Mouse (Mus musculus): ENCODE data around the gene Atp6v1b1. TPM values are rescaled to one million over a fixed set of nuclear protein-coding genes. Genes with fewer than 3 reads are reported as not detected.

The Atp6v1b1 gene
- total and polyA plus RNA-seq, 3 experiments: not detected

DNA sequence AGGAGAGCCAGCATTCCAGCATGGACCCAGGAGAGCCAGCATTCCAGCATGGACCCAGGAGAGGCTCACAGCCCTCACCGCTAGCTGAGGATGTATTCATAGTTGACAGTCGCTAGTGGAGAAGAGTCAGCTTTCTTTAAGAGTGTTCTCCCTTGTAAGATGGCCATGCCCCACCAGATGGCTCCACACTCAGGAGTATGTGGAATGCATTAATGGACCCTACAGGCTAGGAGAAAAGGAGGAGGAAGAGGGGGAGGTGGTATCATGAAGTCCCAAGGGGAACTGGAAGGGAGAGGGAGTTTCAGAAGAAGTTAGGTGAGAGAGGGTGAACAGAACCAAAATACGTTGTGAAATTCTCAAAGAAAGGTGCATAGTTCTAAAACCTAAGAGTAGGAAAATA is 47.1 kb upstream of the Atp6v1b1 start (continued):
- TF ChIP-seq USF1 (IDR thresholded peaks at IDR 0.05; ENCODE audit: low read depth, low read length) (no peak), PAX5 (IDR thresholded peaks at IDR 0.05; ENCODE audit: low read length) (no peak), SMC3 (IDR thresholded peaks at IDR 0.05; ENCODE audit: low read depth, low read length) (peak; percentile 15; the same call in 1 of the 2 replicates), TBP (conservative IDR thresholded peaks at IDR 0.05; ENCODE audit: low read depth, low read length) (no peak), MYC (IDR thresholded peaks at IDR 0.05; ENCODE audit: low read depth, low read length) (no peak), RAD21 (IDR thresholded peaks at IDR 0.05; ENCODE audit: low read depth, low read length) (peak; percentile 8), UBTF (IDR thresholded peaks at IDR 0.05; ENCODE audit: low read depth, low read length) (no peak)

DNA sequence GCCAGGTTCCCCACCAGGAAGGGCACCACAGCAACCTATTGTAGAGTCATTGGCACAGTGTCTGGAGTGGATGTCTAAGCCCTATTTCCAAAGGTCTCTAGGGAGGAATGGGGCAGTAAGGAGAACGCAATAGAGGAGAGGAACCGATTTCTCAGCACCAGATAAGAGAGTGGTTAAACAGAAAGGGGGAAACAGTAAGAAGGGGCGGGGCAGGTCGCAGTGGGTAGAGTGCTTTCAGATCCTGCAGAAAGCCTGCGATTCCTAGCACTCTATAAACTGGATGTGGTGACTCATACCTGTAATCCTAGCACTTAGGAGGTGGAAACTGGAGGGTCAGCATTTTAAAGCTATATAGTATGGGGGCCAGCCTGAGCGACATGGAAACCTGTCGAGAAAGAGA is 46.1 kb upstream of the Atp6v1b1 start:
- no peak overlapping the region for H3K27ac ChIP-seq (ENCODE audit: insufficient read depth, low read depth)
- H3K4me2 ChIP-seq (ENCODE audit: insufficient read depth, low read depth, poor library complexity, severe bottlenecking): no peak overlapping the region
- DNase-seq (ENCODE audit: extremely low read depth): no peak
- no peaks in the 10 kb centered on the region for H3K9me3 ChIP-seq (replicated peaks; ENCODE audit: low read length)
- TF ChIP-seq CHD1 (IDR thresholded peaks at IDR 0.05; ENCODE audit: low read depth, low read length) (no peak), UBTF (IDR thresholded peaks at IDR 0.05; ENCODE audit: low read depth, low read length) (no peak), SMC3 (IDR thresholded peaks at IDR 0.05; ENCODE audit: low read depth, low read length) (no peak), POLR2A (IDR thresholded peaks at IDR 0.05; ENCODE audit: low read depth, low read length) (no peak), MAZ (IDR thresholded peaks at IDR 0.05; ENCODE audit: low read depth, low read length) (no peak)
- no peaks in the 10 kb centered on the region for H3K36me3 ChIP-seq (replicated peaks in 1 of 2; ENCODE audit: control insufficient read depth in 1 of 2, insufficient read depth in 1 of 2, low read length in 1 of 2)
- H3K79me2 ChIP-seq (replicated peaks; ENCODE audit: control insufficient read depth, extremely low read depth, insufficient read depth, poor library complexity, severe bottlenecking): no peaks in the 10 kb centered on the region
- in situ Hi-C loops (cut with MboI; ENCODE audit: low pct_ligation_motif_present, low pct_unique_long_range_greater_than_20kb, low sequenced_read_pairs): no loop called here
- H3K4me3 ChIP-seq (replicated peaks in 1 of 3; ENCODE audit: low read depth in 2 of 3, low read length in 2 of 3, poor library complexity in 1 of 3): no peak overlapping the region
- H3K9ac ChIP-seq (ENCODE audit: insufficient read depth, low read depth): no peak overlapping the region
- dilution Hi-C loops (cut with MboI; ENCODE audit: extremely low pct_ligation_motif_present, extremely low pct_unique_long_range_greater_than_20kb, low sequenced_read_pairs): no loop called here
- H3K4me1 ChIP-seq (ENCODE audit: control insufficient read depth in 1 of 2, insufficient read depth in 2 of 2): peaks cover 0 to 5% of the 10 kb centered on the region in 2 experiments; a peak in 1 of 4 replicates
- peaks cover 86% of the 10 kb centered on the region for H3K27me3 ChIP-seq (replicated peaks)

DNA sequence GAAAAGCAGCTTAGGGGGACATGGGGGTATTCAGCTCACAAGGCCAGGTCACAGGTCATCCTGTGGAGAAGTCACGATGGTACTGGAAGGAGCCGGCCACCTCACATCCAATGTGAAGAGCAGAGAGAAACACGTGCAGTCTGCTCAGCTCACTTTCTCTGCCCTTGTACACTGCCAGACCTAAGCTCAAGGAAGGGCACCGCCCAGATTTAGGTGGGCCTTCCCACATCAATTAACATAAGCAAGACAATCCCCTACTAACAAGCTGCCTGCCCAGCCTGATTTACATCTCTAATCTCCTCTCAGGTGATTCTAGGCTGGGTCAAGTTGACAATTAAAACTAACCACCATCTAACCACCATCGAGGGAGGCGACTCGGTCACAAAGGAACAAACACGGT is 44.9 kb upstream of the Atp6v1b1 start:
- peaks cover 86% of the 10 kb centered on the region for H3K27me3 ChIP-seq (replicated peaks)
- H3K4me2 ChIP-seq (ENCODE audit: insufficient read depth, low read depth, poor library complexity, severe bottlenecking): no peak overlapping the region
- H3K4me1 ChIP-seq (ENCODE audit: control insufficient read depth in 1 of 2, insufficient read depth in 2 of 2): no peaks in the 10 kb centered on the region
- in situ Hi-C loops (cut with MboI; ENCODE audit: low pct_ligation_motif_present, low pct_unique_long_range_greater_than_20kb, low sequenced_read_pairs): no loop called here
- H3K27ac ChIP-seq (ENCODE audit: insufficient read depth, low read depth): no peak overlapping the region
- dilution Hi-C loops (cut with MboI; ENCODE audit: extremely low pct_ligation_motif_present, extremely low pct_unique_long_range_greater_than_20kb, low sequenced_read_pairs): no loop called here
- no peak for DNase-seq (ENCODE audit: extremely low read depth)
- H3K79me2 ChIP-seq (replicated peaks; ENCODE audit: control insufficient read depth, extremely low read depth, insufficient read depth, poor library complexity, severe bottlenecking): no peaks in the 10 kb centered on the region
- no peaks in the 10 kb centered on the region for H3K9me3 ChIP-seq (replicated peaks; ENCODE audit: low read length)
- no peaks in the 10 kb centered on the region for H3K36me3 ChIP-seq (replicated peaks in 1 of 2; ENCODE audit: control insufficient read depth in 1 of 2, insufficient read depth in 1 of 2, low read length in 1 of 2)
- no peak overlapping the region for H3K9ac ChIP-seq (ENCODE audit: insufficient read depth, low read depth)
- H3K4me3 ChIP-seq (replicated peaks in 1 of 3; ENCODE audit: low read depth in 2 of 3, low read length in 2 of 3, poor library complexity in 1 of 3): no peak overlapping the region
- no peak for TF ChIP-seq POLR2AphosphoS2 (IDR thresholded peaks at IDR 0.05; ENCODE audit: low read depth, low read length)
- TF ChIP-seq UBTF (IDR thresholded peaks at IDR 0.05; ENCODE audit: low read depth, low read length): no peak
- no peak for TF ChIP-seq TBP (conservative IDR thresholded peaks at IDR 0.05; ENCODE audit: low read depth, low read length)
- no peak for TF ChIP-seq ETS1 (conservative IDR thresholded peaks at IDR 0.05; ENCODE audit: low read depth, low read length)
- TF ChIP-seq MAFK (IDR thresholded peaks at IDR 0.05; ENCODE audit: insufficient replicate concordance, low read length): no peak
- TF ChIP-seq MAZ (IDR thresholded peaks at IDR 0.05; ENCODE audit: low read depth, low read length): no peak
- TF ChIP-seq ELF1 (IDR thresholded peaks at IDR 0.05; ENCODE audit: low read depth, low read length): no peak
- TF ChIP-seq ZNF384 (IDR thresholded peaks at IDR 0.05; ENCODE audit: low read depth, low read length): no peak
- no peak for TF ChIP-seq MYC (IDR thresholded peaks at IDR 0.05; ENCODE audit: low read depth, low read length)
- no peak for TF ChIP-seq EP300 (IDR thresholded peaks at IDR 0.05; ENCODE audit: low read length)
- TF ChIP-seq NELFE (IDR thresholded peaks at IDR 0.05; ENCODE audit: low read depth, low read length): no peak
- TF ChIP-seq E2F4 (IDR thresholded peaks at IDR 0.05; ENCODE audit: insufficient replicate concordance, low read depth, low read length): no peak
- TF ChIP-seq SMC3 (IDR thresholded peaks at IDR 0.05; ENCODE audit: low read depth, low read length): no peak

Measured in CH12.LX (cell line).